Mouse (Mus musculus) liver, adult 2 months (tissue): ENCODE results near the gene Endou.

Experiments used
- CTCF ChIP-seq: fragments of 200-500 bp; IDR thresholded peaks from 2 replicates; pipeline ENCODE4 v1.5.1; 2011; ENCODE audit warnings: low read depth, low read length, control low read depth
- POLR2A ChIP-seq: fragments of 200-500 bp; IDR thresholded peaks from 2 replicates; pipeline ENCODE4 v1.6.1; 2011; ENCODE audit warnings: low read length, control low read depth; ENCODE audit not compliant: insufficient read depth; ENCODE audit errors: extremely low read depth

- TF ChIP-seq POLR2A: no peak
- TF ChIP-seq CTCF: no peak
Observed at GRCm38 (mm10) chr15:97665770-97666456, 65.2 kb downstream of the Endou start.
